Mouse (Mus musculus): ENCODE data around the gene Trappc2l.

The Trappc2l gene

DNA sequence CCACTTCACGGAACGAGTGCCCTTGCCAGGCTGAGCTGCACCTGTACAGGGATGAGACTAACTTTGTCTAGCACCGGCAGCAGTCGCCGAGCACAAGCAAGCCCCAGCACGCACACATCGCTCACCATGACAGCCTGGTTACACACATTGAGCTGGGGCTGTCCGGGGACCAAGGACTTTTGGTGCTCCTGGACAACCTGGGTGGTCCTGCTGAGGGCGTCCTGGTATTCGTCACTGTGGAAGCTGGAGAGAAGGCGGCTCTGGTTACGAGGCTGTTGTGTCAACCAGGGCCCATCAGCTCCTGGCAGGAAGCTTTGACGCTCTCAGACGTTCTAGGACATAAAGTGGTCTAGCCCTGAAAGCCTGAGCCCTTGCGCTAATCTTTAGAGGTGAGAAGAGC is 30.5 kb upstream of the Trappc2l start:
- DNase-seq (ENCODE audit: low spot score in 2 of 2) = no peak

DNA sequence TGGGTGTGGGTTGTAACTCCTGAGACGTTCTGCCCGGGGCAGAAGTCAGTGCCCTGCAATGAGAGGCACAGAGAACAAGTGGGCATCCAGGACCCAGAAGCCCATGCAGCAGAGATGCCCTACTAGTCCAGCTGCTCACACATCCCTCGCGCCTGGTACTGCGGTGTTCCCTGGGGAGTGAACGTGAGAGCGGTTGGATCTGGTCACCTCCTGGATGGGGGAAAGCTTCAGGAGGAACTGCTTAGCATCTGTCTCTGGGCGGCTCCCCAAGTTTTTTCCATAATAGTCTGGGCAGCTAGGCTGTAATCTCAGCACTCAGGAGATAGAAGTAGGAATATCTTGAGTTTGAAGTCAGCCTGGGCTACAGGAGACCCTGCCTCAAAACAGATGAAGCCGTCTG is 26.5 kb upstream of the Trappc2l start:
- DNase-seq (ENCODE audit: low spot score in 2 of 2) = no peak

DNA sequence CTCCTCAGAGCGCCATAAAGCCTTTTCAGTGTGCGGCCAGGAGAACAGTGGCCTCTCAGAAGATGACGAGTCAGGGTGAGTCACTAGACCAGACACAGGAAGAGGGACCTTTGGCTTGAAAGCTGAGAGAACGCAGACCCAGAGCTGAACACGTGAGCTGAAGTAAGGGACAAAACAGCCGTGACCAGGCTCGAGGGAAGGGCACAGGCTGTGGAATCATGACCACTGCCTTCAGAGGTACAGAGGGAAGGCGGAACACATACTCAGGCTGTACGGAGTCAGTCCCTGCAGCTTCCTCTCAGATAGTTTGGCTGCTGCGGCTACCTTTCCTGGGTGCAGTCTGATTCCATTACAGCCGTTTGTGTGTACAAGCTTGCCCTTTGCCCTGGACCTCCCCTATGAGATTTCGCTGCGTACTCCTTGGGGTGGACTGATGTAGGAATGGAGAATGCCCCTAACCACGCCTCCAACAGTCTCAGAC is 26.0 kb upstream of the Trappc2l start:
- no peak for DNase-seq (ENCODE audit: low spot score in 2 of 2)

DNA sequence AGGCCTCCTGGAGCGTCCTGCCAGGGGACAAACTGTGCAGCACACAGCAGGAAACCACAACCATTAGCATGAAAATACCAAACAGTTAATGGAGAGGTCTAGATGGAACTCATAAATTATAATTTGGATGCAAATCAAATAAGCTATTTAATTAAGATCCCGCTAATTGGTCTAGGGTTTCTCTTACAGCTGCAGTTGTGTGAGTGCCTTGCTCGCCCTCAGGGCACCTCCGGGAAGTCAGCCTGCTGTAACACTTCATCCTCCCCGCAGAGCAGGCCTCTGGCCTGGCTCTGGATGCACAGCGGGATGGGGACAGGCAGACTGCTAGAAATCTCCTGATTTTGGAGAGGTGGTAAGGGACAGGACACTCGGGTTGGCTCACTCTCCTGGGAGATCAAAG is 25.3 kb upstream of the Trappc2l start:
- DNase-seq (ENCODE audit: low spot score in 2 of 2) = no peak

- DNase-seq (ENCODE audit: low spot score in 2 of 2) = no peak
These were observed 24.7 kb upstream of the Trappc2l start for GRCm38 (mm10) chr8:122586749-122587148.

- no peak for DNase-seq (ENCODE audit: low spot score in 2 of 2)
These were observed 18.2 kb upstream of the Trappc2l start for GRCm38 (mm10) chr8:122593240-122593639.

DNA sequence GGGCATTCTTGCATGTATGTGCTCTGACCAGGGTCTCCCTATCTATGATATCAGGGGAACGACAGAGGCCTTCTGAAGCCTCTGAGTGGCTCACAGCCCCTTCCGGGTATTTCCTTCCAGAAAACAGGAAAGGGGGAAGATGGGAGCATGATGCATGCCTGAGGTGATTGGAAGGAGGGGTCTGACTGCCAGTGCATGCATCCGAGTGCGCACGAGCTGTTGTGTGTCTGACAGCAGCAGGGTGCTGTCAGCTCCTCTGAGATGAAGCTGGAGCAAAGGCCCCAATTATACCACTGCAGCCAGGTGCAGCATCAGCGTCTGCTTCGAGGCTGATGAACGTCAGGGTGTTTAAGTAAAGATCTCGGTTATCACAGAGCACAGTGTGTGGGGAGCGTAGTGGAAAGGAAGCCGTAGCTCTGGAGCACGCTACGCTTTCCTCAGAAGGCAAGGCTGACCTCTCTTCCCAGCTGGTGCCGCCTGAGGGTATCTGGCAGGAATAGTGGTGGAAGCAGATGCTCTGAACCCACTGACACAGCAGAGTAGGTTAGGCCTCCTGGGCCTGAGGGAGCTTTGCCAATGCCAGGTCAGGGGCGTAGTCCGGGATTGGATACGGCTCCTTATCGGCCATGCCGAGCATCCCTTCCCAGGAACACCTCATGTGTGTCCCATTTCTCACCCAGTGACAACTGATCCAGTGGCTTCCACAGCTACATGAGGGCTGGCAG is 17.5 kb upstream of the Trappc2l start:
- DNase-seq (ENCODE audit: low spot score in 2 of 2) = no peak

DNA sequence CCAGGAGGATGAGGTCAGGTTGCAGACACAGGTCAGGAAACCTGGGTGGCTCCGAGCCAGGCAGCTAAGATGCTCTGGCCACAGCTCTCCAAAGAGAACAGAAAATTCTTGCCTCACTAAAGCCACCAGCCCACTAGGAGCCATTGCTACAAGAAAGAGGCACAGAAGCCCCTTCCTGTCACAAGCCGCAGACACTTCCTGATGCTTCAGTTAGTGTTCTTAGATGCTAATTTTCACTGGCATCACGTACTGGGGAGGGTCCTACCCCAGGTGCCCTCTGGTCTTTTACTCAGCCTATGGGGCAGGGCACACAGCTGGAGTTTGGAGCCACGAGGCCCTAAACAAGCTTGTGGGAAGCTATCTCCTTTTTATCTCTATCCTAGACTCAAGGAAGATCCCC is 15.4 kb upstream of the Trappc2l start:
- DNase-seq (ENCODE audit: low spot score in 2 of 2) = no peak

- no peak for DNase-seq (ENCODE audit: low spot score in 2 of 2)
These were observed 10.8 kb upstream of the Trappc2l start for GRCm38 (mm10) chr8:122600666-122601065.

DNA sequence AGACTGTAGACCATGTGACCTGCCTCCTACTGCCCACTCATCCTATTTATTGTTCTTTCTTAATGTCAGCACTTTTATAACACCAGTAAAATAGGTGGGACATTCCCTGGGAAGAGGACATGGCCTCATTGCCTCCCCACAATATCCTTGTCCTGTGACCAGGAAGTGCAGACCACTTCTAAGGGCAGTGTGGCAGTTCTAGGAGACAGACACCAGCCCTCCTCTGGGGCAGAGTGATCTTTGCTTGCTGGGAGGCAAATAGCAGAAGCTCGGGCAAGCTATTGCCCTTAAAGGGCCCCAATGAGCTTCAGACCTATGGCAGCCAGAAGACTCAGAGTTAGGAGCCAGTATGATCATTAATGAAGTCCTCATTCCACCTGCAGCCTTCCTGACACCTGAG is 6.8 kb upstream of the Trappc2l start:
- no peak for DNase-seq (ENCODE audit: low spot score in 2 of 2)

GRCm38 (mm10) chr8:122605367-122605766 is 6.1 kb upstream of the Trappc2l start:
- DNase-seq (ENCODE audit: low spot score in 2 of 2) = peak; percentile 50 to 61

GRCm38 (mm10) chr8:122606810-122607209 is 4.6 kb upstream of the Trappc2l start:
- no peak for DNase-seq (ENCODE audit: low spot score in 2 of 2)

DNA sequence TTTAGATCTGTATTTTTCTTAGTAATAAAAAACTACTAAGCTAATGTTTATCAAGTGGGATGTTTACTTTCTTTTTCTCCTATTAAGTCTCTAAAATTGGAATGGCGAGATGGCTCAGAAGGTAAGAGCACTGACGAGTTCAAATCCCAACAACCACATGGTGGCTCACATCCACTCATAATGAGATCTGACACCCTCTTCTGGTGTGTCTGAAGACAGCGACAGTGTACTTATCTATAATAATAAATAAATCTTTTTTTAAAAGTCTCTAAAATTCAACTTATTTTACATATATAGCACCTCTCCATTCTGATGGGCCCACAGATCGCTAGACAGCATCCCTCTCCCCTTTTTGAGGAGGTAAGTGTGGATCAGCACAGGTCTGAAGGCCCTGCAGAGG is 1.2 kb upstream of the Trappc2l start:
- DNase-seq (ENCODE audit: low spot score in 2 of 2) = no peak

GRCm38 (mm10) chr8:122610612-122611277 is 695 bp upstream of the Trappc2l start:
- DNase-seq (ENCODE audit: low spot score in 2 of 2) = peak; percentile 73 to 76

- no peak for DNase-seq (ENCODE audit: low spot score in 2 of 2)
These were observed 4.9 kb downstream of the Trappc2l start for GRCm38 (mm10) chr8:122616181-122616905.

GRCm38 (mm10) chr8:122617947-122618546 is 6.6 kb downstream of the Trappc2l start:
- DNase-seq (ENCODE audit: low spot score in 2 of 2) = peak; percentile 71 to 77

GRCm38 (mm10) chr8:122618660-122619378 is 7.4 kb downstream of the Trappc2l start:
- peak; percentile 28 to 56 for DNase-seq (ENCODE audit: low spot score in 2 of 2)

DNA sequence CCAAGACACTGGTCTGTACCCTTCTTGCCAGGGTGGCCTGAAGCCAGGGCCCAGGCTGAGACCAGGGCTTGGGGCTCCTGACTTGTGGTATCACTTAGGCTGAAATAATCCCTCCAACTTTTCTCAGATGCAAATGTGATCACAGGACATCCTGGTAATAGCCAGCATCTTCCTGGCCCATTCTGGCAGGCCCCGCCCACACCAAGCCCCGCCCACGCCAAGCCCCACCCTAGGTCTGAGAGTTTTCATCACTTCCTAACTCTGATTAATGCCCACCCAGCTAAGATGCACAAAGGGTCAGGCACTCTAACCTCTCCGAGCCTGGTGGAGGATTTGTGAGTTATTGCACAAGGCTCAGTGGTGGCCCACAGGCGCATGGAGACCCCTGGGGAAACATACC is 9.0 kb downstream of the Trappc2l start:
- DNase-seq (ENCODE audit: low spot score in 2 of 2) = no peak

GRCm38 (mm10) chr8:122622727-122623126 is 11.3 kb downstream of the Trappc2l start, which contains the start of gene Pabpn1l:
TSS of gene Pabpn1l (minus strand) at chr8:122622739.
- no peak for DNase-seq (ENCODE audit: low spot score in 2 of 2)

DNA sequence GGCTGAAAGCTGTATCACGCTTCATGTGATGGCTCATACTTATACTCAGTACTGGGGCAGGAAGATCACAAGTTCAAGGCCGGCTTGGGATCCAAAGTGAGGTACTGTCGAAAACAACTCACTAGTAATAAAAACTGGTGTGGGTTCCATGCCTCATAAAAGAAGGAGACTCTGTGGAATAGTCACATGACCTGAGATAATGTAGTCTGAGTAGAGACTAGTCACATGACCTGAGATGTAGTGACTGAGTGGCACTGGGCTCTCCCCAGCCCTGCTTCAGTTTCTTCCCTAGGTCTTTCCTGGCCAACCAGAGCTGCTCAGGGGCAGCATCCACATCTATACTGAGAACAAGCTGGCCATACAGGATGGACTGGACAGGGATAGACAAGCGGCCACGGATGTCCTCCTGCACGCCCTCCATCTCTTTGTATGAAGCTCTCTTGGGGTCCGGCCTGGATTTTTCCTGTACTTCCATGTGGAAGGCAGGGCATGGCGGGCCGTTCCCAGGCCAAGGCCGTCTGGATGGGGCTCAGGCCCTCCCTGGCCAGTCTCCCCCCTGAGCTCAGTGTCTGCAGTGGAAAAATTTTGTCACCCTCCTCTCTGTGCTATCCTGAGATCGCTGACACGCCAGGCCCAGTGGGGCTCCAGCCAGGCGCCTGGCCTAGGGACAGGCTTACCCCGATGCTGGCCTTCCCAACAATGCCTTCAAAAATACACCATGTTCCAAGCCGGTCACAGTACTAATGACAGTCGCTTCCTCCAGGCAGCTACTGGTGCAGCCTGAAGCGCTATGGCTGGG is 12.6 kb downstream of the Trappc2l start:
- DNase-seq (ENCODE audit: low spot score in 2 of 2) = no peak

DNA sequence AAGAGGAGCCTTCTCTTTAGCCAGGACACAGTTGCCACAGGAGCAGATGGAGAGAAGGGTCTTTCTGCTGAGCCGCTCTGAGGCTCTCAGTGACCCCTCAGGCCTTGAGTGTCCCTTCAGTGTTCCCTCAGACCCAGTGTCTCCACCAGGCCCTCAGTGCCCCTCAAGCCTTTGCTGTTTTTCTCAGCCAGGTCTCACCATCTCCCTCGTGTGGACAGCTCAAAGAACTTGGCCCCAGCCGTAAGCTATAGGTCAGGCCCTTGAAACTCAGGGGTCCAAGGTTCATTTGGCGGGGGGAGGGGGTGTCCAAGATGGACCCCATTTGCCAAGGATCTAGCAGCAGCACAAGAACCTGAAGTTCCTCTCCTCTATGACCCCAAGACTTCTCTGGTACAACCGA is 13.2 kb downstream of the Trappc2l start:
- no peak for DNase-seq (ENCODE audit: low spot score in 2 of 2)
